Mouse (Mus musculus) midbrain, embryonic 14.5 days (tissue): ENCODE data around the gene Ano10. TPM values are rescaled to one million over a fixed set of nuclear protein-coding genes. Genes with fewer than 3 reads are reported as not detected.

Experiments
- ATAC-seq: fragments of 200-750 bp; cut with Nextera tagmentation; 2 replicates; pipeline ENCODE4 v1.8.0; 2017; ENCODE audit warnings: moderate number of reproducible peaks, moderate library complexity; ENCODE audit not compliant: low FRiP score, low TSS enrichment
- DNase-seq: peaks from one replicate; pipeline ENCODE4 v3.0.0-alpha.2; 2015
- H3K27ac ChIP-seq: fragments of 300-500 bp; sonication (generic); replicated peaks from 2 replicates; pipeline ENCODE4 v1.5.1; 2014; ENCODE audit warnings: mild to moderate bottlenecking, low read depth, low read length, moderate library complexity
- H3K27me3 ChIP-seq: fragments of 300-500 bp; sonication (generic); 2 replicates; pipeline ENCODE4 v1.6.1; 2014; ENCODE audit warnings: low read length, control low read depth, mixed read lengths; ENCODE audit not compliant: control insufficient read depth, insufficient read depth
- H3K36me3 ChIP-seq: fragments of 300-500 bp; sonication (generic); 2 replicates; pipeline ENCODE4 v1.6.1; 2014; ENCODE audit warnings: low read length, control low read depth; ENCODE audit not compliant: control insufficient read depth, insufficient read depth
- H3K4me1 ChIP-seq: fragments of 300-500 bp; sonication (generic); 2 replicates; pipeline ENCODE4 v1.6.1; 2014; ENCODE audit warnings: mild to moderate bottlenecking, antibody characterized with exemption, low read length, control low read depth; ENCODE audit not compliant: control insufficient read depth, insufficient read depth
- H3K4me2 ChIP-seq: fragments of 300-500 bp; sonication (generic); 2 replicates; pipeline ENCODE4 v1.6.1; 2014; ENCODE audit warnings: mild to moderate bottlenecking, low read length, moderate library complexity
- H3K4me3 ChIP-seq: fragments of 300-500 bp; sonication (generic); replicated peaks from 2 replicates; pipeline ENCODE4 v1.5.1; 2014; ENCODE audit warnings: low read depth, low read length
- H3K9ac ChIP-seq: fragments of 300-500 bp; sonication (generic); replicated peaks from 2 replicates; pipeline ENCODE4 v1.6.1; 2014; ENCODE audit warnings: mild to moderate bottlenecking, low read length, moderate library complexity
- H3K9me3 ChIP-seq: fragments of 300-500 bp; sonication (generic); 2 replicates; pipeline ENCODE4 v1.6.1; 2016; ENCODE audit warnings: low read length, control low read depth, mixed read lengths; ENCODE audit not compliant: control insufficient read depth
- WGBS: fragments of 180-500 bp; shearing (Covaris S2); extraction: QIAGEN DNeasy Blood & Tissue Kit; methylation state at CpG from one replicate; pipeline ENCODE4 v1.1.7; 2014; 5-methylcytosine and 5-hydroxymethylcytosine counted together
- polyA plus RNA-seq: library from polyadenylated mRNA; unstranded; fragments of >200 nt; fragmentation: Nextera tagmentation; extraction: Ambion mirVana; gene quantifications from 2 replicates; pipeline ENCODE4 v1.2.1, GENCODE M21; 2014

Ano10 gene
- polyA plus RNA-seq, 1 experiment from 2014 or later = 41.2 TPM

GRCm38 (mm10) chr9:122270913-122271312 is 23.3 kb downstream of the Ano10 start:
- no peak for ATAC-seq
- H3K9me3 ChIP-seq = no peaks in the 10 kb centered on the region
- no peak overlapping the region for H3K4me3 ChIP-seq
- H3K9ac ChIP-seq = no peak overlapping the region
- H3K4me1 ChIP-seq = no peaks in the 10 kb centered on the region
- DNase-seq = no peak
- no peak overlapping the region for H3K4me2 ChIP-seq
- no peaks in the 10 kb centered on the region for H3K27me3 ChIP-seq
- no peak overlapping the region for H3K27ac ChIP-seq
- WGBS = 94% methylated on average over 10 of the region's 10 CpGs
- H3K36me3 ChIP-seq = peaks cover 57% of the 10 kb centered on the region

- H3K9ac ChIP-seq = no peak overlapping the region
Measured at GRCm38 (mm10) chr9:122269256-122270041, 24.8 kb downstream of the Ano10 start.

GRCm38 (mm10) chr9:122265526-122266210 is 28.6 kb downstream of the Ano10 start:
- DNase-seq = no peak
- no peak overlapping the region for H3K4me3 ChIP-seq
- H3K9me3 ChIP-seq = no peaks in the 10 kb centered on the region
- H3K4me2 ChIP-seq = no peak overlapping the region
- no peak overlapping the region for H3K9ac ChIP-seq
- 89% methylated on average over 10 of the region's 10 CpGs for WGBS
- no peaks in the 10 kb centered on the region for H3K27me3 ChIP-seq
- no peak for ATAC-seq
- H3K4me1 ChIP-seq = no peaks in the 10 kb centered on the region
- no peak overlapping the region for H3K27ac ChIP-seq
- H3K36me3 ChIP-seq = peaks cover 28% of the 10 kb centered on the region

More at GRCm38 (mm10) chr9:122269256-122270041, 24.8 kb downstream of the Ano10 start:
- H3K4me2 ChIP-seq = no peak overlapping the region
- no peak for ATAC-seq
- H3K27ac ChIP-seq = no peak overlapping the region
- H3K4me1 ChIP-seq = no peaks in the 10 kb centered on the region
- peaks cover 47% of the 10 kb centered on the region for H3K36me3 ChIP-seq
- 86% methylated on average over 3 of the region's 3 CpGs for WGBS
- no peak overlapping the region for H3K4me3 ChIP-seq
- H3K9me3 ChIP-seq = no peaks in the 10 kb centered on the region
- peak; percentile 47 for DNase-seq
- H3K27me3 ChIP-seq = no peaks in the 10 kb centered on the region

GRCm38 (mm10) chr9:122263140-122263539 is 31.1 kb downstream of the Ano10 start:
- no peaks in the 10 kb centered on the region for H3K27me3 ChIP-seq
- peaks cover 40% of the 10 kb centered on the region for H3K36me3 ChIP-seq
- H3K4me1 ChIP-seq = no peaks in the 10 kb centered on the region
- DNase-seq = no peak
- no peak for ATAC-seq
- H3K9me3 ChIP-seq = no peaks in the 10 kb centered on the region
- no peak overlapping the region for H3K4me2 ChIP-seq
- H3K4me3 ChIP-seq = no peak overlapping the region
- no peak overlapping the region for H3K27ac ChIP-seq
- H3K9ac ChIP-seq = no peak overlapping the region

- Histone ChIP-seq H3K36me3 (peaks cover 70% of the 10 kb centered on the region), H3K9me3 (peaks cover 3% of the 10 kb centered on the region; the same call in 1 of the 2 replicates), H3K4me2 (no peak overlapping the region), H3K27ac (no peak overlapping the region), H3K27me3 (no peaks in the 10 kb centered on the region), H3K9ac (no peak overlapping the region), H3K4me1 (no peaks in the 10 kb centered on the region), H3K4me3 (no peak overlapping the region)
- ATAC-seq (no peak), DNase-seq (no peak)
- 91% methylated on average over 3 of the region's 3 CpGs for WGBS
Measured at GRCm38 (mm10) chr9:122254386-122254785, 39.8 kb downstream of the Ano10 start.

- Histone ChIP-seq H3K36me3 (peaks cover 56% of the 10 kb centered on the region), H3K27ac (no peak overlapping the region), H3K4me2 (no peak overlapping the region), H3K4me1 (no peaks in the 10 kb centered on the region), H3K27me3 (no peaks in the 10 kb centered on the region), H3K4me3 (no peak overlapping the region), H3K9ac (no peak overlapping the region), H3K9me3 (peaks cover 3% of the 10 kb centered on the region; the same call in 1 of the 2 replicates)
- 80% methylated on average over 1 of the region's 1 CpGs for WGBS
- DNase-seq (no peak), ATAC-seq (no peak)
Measured at GRCm38 (mm10) chr9:122252113-122252512, 42.1 kb downstream of the Ano10 start.

GRCm38 (mm10) chr9:122248168-122248567 is 46.1 kb downstream of the Ano10 start:
- Histone ChIP-seq H3K4me2 (peak overlapping the region; percentile 13; the same call in 1 of the 2 replicates), H3K9me3 (peaks cover 3% of the 10 kb centered on the region; the same call in 1 of the 2 replicates)

GRCm38 (mm10) chr9:122247430-122248027 is 46.7 kb downstream of the Ano10 start:
- Histone ChIP-seq H3K9ac (no peak overlapping the region), H3K36me3 (peaks cover 28% of the 10 kb centered on the region), H3K27ac (no peak overlapping the region), H3K27me3 (no peaks in the 10 kb centered on the region), H3K4me3 (no peak overlapping the region), H3K4me1 (no peaks in the 10 kb centered on the region), H3K9me3 (no peaks in the 10 kb centered on the region), H3K4me2 (no peak overlapping the region)
- WGBS = 45% methylated on average over 13 of the region's 13 CpGs
- no peak for ATAC-seq
- peak; percentile 91 for DNase-seq

More at GRCm38 (mm10) chr9:122248168-122248567, 46.1 kb downstream of the Ano10 start:
- Histone ChIP-seq H3K27ac (no peak overlapping the region), H3K9ac (no peak overlapping the region), H3K36me3 (peaks cover 33% of the 10 kb centered on the region), H3K4me3 (no peak overlapping the region), H3K4me1 (no peaks in the 10 kb centered on the region), H3K27me3 (no peaks in the 10 kb centered on the region)
- ATAC-seq (no peak), DNase-seq (peak; percentile 81)
- WGBS = 34% methylated on average over 8 of the region's 8 CpGs
